Mouse (Mus musculus) adrenal gland, adult 18-20 months (tissue): Measurements from ENCODE around the gene Ass1. TPM values are rescaled to one million over a fixed set of nuclear protein-coding genes. Genes with fewer than 3 reads are reported as not detected.

Experiments used
- DNase-seq, 2 experiments: peaks; one replicate each; pipeline ENCODE4 v3.0.0; 2021 to 2022; ENCODE audit warnings: low spot score in 2 of 2
- long read RNA-seq, 2 experiments: library from polyadenylated mRNA; stranded (forward); transcript quantifications; one replicate each; pipeline ENCODE4 v2.0.0; 2021
- total RNA-seq, 2 experiments: library from RNA; stranded (reverse); gene quantifications; 1 replicate in 1 of 2; 2 replicates in 1 of 2; pipeline ENCODE4 v1.2.3; 2021

Ass1 gene
- total RNA-seq = 10 to 100 TPM; 25.0 to 30.6 TPM
- long read RNA-seq, experiment 1, transcript Ass1-201 (16 exons, 1,696 nt) = major isoform, 24 of 25 reads
- long read RNA-seq, experiment 1, partial matches to known transcripts = 1 of 25 reads
- long read RNA-seq, experiment 1, other reads (novel, unspliced or antisense) = 0 of 25 reads
- long read RNA-seq, experiment 2, transcript Ass1-201 (16 exons, 1,696 nt) = major isoform, 20 of 23 reads
- long read RNA-seq, experiment 2, partial matches to known transcripts = 2 of 23 reads
- long read RNA-seq, experiment 2, other reads (novel, unspliced or antisense) = 1 of 23 reads

GRCm38 (mm10) chr2:31469931-31470682 is at the start of gene Ass1:
Ass1 (plus strand) TSS chr2:31470207.
- DNase-seq = peak; percentile 77 to 78

- no peak for DNase-seq
These were observed 49.1 kb upstream of the Ass1 start for GRCm38 (mm10) chr2:31420914-31421313.

- no peak for DNase-seq
These were observed 47.4 kb upstream of the Ass1 start for GRCm38 (mm10) chr2:31422576-31422975.

- no peak for DNase-seq
These were observed 38.5 kb upstream of the Ass1 start for GRCm38 (mm10) chr2:31431477-31431876.

- no peak for DNase-seq
These were observed 35.3 kb upstream of the Ass1 start for GRCm38 (mm10) chr2:31434746-31435145.

- DNase-seq = peak; percentile 57
These were observed 34.4 kb upstream of the Ass1 start for GRCm38 (mm10) chr2:31435567-31435966.

GRCm38 (mm10) chr2:31437480-31438245 is 32.3 kb upstream of the Ass1 start:
- no peak for DNase-seq

- DNase-seq = no peak
These were observed 30.4 kb upstream of the Ass1 start for GRCm38 (mm10) chr2:31439576-31439975.

GRCm38 (mm10) chr2:31442480-31443160 is 27.4 kb upstream of the Ass1 start:
- no peak for DNase-seq

GRCm38 (mm10) chr2:31446036-31446435 is 24.0 kb upstream of the Ass1 start:
- DNase-seq = no peak

GRCm38 (mm10) chr2:31446456-31446855 is 23.6 kb upstream of the Ass1 start:
- no peak for DNase-seq

- no peak for DNase-seq
These were observed 22.5 kb upstream of the Ass1 start for GRCm38 (mm10) chr2:31447536-31447935.

- DNase-seq = no peak
These were observed 21.1 kb upstream of the Ass1 start for GRCm38 (mm10) chr2:31448756-31449440.

- no peak for DNase-seq
These were observed 20.6 kb upstream of the Ass1 start for GRCm38 (mm10) chr2:31449441-31449815.

- DNase-seq = no peak
These were observed 20.1 kb upstream of the Ass1 start for GRCm38 (mm10) chr2:31449902-31450301.

- no peak for DNase-seq
These were observed 19.3 kb upstream of the Ass1 start for GRCm38 (mm10) chr2:31450661-31451060.

- DNase-seq = no peak
These were observed 18.5 kb upstream of the Ass1 start for GRCm38 (mm10) chr2:31451530-31451929.

GRCm38 (mm10) chr2:31453011-31453410 is 17.0 kb upstream of the Ass1 start:
- DNase-seq = no peak

GRCm38 (mm10) chr2:31453559-31454177 is 16.3 kb upstream of the Ass1 start:
- DNase-seq = no peak

- no peak for DNase-seq
These were observed 15.7 kb upstream of the Ass1 start for GRCm38 (mm10) chr2:31454280-31454679.
